Mouse (Mus musculus) midbrain, embryonic 13.5 days (tissue): Measurements from ENCODE around the gene Ints7. TPM values are rescaled to one million over a fixed set of nuclear protein-coding genes. Genes with fewer than 3 reads are reported as not detected.

ENCODE experiments used
- ATAC-seq: fragments of 200-750 bp; cut with Nextera tagmentation; 2 replicates; pipeline ENCODE4 v1.8.0; 2017; ENCODE audit warnings: mild to moderate bottlenecking, moderate TSS enrichment, moderate library complexity
- H3K27ac ChIP-seq: fragments of 300-500 bp; sonication (generic); 2 replicates; pipeline ENCODE4 v1.5.1; 2015; ENCODE audit warnings: inconsistent platforms, mild to moderate bottlenecking, moderate library complexity
- H3K27me3 ChIP-seq: fragments of 300-500 bp; sonication (generic); 2 replicates; pipeline ENCODE4 v1.6.1; 2015; ENCODE audit warnings: mild to moderate bottlenecking, inconsistent platforms
- H3K36me3 ChIP-seq: fragments of 300-500 bp; sonication (generic); 2 replicates; pipeline ENCODE4 v1.6.1; 2015; ENCODE audit warnings: mild to moderate bottlenecking, inconsistent platforms
- H3K4me1 ChIP-seq: fragments of 300-500 bp; sonication (generic); replicated peaks from 2 replicates; pipeline ENCODE4 v1.6.1; 2015; ENCODE audit warnings: inconsistent platforms
- H3K4me2 ChIP-seq: fragments of 300-500 bp; sonication (generic); replicated peaks from 2 replicates; pipeline ENCODE4 v1.6.1; 2015; ENCODE audit warnings: moderate library complexity, mild to moderate bottlenecking, inconsistent platforms
- H3K4me3 ChIP-seq: fragments of 300-500 bp; sonication (generic); replicated peaks from 2 replicates; pipeline ENCODE4 v1.5.1; 2015; ENCODE audit warnings: mild to moderate bottlenecking, inconsistent platforms
- H3K9ac ChIP-seq: fragments of 300-500 bp; sonication (generic); replicated peaks from 2 replicates; pipeline ENCODE4 v1.6.1; 2015; ENCODE audit warnings: mild to moderate bottlenecking, inconsistent platforms
- H3K9me3 ChIP-seq: fragments of 300-500 bp; sonication (generic); 2 replicates; pipeline ENCODE4 v1.6.1; 2016; ENCODE audit warnings: mild to moderate bottlenecking, inconsistent platforms
- WGBS: fragments of 180-500 bp; shearing (Covaris S2); methylation state at CpG from one replicate; pipeline ENCODE4 v1.1.7; 2015; 5-methylcytosine and 5-hydroxymethylcytosine counted together
- polyA plus RNA-seq: library from polyadenylated mRNA; unstranded; fragments of >200 nt; fragmentation: Nextera tagmentation; extraction: Ambion mirVana; gene quantifications from 2 replicates; pipeline ENCODE4 v1.2.1, GENCODE M21; 2015

Gene Ints7
- polyA plus RNA-seq = 47.2 and 52.0 TPM in 2 replicates

DNA sequence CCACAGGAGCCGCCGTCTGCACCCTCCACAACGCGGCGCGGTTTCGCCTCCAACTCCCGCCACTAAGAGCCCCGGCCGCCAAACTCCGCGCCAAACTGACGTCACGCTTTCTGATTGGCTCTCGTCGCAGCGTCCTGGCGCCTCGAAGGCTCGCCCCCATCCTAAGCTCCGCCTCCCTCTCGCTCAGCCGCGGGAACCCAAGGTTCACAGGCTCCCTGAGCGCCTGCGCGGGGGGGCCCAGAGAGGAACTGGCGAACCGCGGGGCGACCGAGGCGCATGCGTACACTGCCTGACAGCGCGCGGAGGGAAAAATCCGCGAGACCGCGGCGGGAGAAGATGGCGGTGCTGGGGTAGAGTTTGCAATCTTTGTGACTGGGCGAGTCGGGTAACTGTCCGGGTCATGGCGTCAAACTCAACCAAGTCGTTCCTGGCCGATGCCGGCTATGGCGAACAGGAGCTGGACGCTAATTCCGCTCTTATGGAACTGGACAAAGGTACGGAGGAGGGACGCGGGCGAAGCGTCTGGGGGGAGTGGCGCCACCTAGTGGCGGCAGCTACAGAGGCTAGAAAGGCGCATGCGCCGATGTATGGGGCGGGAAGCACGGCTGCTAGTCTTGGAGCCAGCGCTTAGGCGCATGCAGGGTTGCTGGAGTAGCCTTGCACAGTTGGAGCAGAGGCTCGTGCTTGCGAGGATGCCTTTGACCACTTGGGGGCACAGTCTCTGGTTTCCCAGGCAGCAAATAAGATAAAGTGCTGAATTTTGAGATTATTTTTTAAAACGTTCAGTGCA lies at the start of gene Ints7, which contains the start of gene Dtl:
Ints7 (plus strand) TSS at position 179 of the 790 bp plus-strand sequence.
Dtl (minus strand) TSS at position 87 of the 790 bp plus-strand sequence.
- Histone ChIP-seq H3K4me3 (peak within 1 kb of the TSS; percentile 76), H3K4me1 (peaks cover 36% of the 10 kb centered on the region), H3K27ac (peak within 1 kb of the TSS; percentile 92), H3K9me3 (no peaks in the 10 kb centered on the region; the same call in 1 of the 2 replicates), H3K9ac (peak within 1 kb of the TSS; percentile 68), H3K36me3 (peaks cover 6% of the 10 kb centered on the region; the same call in 1 of the 2 replicates), H3K27me3 (no peaks in the 10 kb centered on the region), H3K4me2 (peak within 1 kb of the TSS; percentile 91)
- peak; percentile 99 for ATAC-seq
- under 1% methylated on average over 67 of the region's 70 CpGs for WGBS

DNA sequence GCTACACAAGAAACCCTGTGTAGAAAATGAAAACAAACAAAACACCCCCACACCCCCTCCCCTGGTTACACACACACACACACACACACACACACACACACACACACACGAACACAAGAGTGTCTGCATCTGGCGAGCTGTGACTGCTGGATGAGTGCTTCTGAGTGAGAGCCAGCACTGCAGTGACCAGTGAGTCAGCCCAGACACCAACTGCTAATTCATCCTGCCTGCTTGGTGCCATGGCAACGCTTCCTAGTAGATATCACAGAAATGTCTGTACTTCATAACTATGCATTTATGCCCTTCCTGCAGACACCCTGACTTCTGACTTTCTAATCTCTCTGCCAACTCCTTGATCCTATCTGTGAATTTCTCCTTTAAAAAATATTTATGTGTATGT lies 48.3 kb upstream of the Ints7 start:
- Histone ChIP-seq H3K4me2 (no peak overlapping the region), H3K9me3 (no peaks in the 10 kb centered on the region), H3K27me3 (no peaks in the 10 kb centered on the region), H3K4me1 (no peaks in the 10 kb centered on the region), H3K4me3 (no peak overlapping the region), H3K27ac (no peak overlapping the region), H3K9ac (no peak overlapping the region), H3K36me3 (no peaks in the 10 kb centered on the region)
- no peak for ATAC-seq
- WGBS = 80% methylated on average over 3 of the region's 3 CpGs

DNA sequence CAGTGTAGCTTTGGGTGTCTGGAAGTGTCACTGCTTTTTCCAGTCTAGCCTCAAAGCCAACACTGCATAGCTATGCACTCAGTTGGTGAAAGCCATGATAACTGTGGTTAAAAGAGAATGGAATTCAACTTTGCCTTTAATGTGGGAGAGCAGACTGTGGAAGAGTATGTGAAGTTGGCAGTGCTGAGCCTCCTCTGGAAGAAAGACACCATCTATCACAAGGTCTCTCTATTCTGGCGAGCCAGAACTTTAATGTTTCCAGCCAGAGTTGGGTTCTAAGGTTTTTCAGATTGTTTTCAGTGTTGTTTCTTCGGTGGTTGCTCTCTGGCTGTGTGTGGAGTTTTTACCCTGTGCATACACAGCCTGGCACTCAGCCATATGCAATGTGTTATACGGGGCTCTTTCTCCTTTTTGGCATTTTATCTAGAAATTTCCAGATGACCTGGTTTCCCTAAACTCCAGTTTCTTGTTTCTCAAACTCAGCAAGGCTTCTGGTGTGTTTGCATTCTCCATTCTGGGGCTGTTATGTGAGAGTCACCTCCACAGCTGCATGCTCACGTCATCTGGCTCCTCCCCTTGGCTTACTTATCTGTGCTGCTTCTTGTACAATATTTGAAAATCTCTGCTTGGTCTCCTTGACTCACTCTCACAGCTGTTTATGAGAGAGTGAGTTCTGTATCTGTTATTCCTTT lies 47.4 kb upstream of the Ints7 start:
- no peak overlapping the region for H3K4me2 ChIP-seq
- ATAC-seq = no peak
- no peaks in the 10 kb centered on the region for H3K36me3 ChIP-seq
- no peaks in the 10 kb centered on the region for H3K9me3 ChIP-seq
- no peaks in the 10 kb centered on the region for H3K27me3 ChIP-seq
- H3K4me3 ChIP-seq = no peak overlapping the region
- H3K9ac ChIP-seq = no peak overlapping the region
- no peak overlapping the region for H3K27ac ChIP-seq
- no peaks in the 10 kb centered on the region for H3K4me1 ChIP-seq
- 82% methylated on average over 4 of the region's 4 CpGs for WGBS

DNA sequence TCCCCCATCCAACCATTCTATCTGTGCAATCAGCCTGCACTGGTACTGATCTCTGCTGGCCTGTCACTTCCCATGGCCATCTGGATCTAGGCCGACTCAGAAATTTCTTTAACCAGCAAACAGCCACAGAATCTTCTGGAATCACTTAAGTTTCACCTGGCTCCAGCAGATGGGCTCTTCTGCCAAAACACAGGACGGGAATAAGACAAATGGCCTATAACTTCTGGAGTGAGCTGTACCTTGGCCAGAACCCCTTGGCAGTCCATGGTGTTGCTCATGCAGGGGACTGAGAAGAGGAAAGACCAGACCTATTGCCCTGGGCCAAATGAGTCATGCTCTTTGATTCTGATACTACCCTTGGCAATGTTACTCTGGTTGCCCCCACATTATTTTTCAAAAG lies 46.0 kb upstream of the Ints7 start:
- no peak overlapping the region for H3K27ac ChIP-seq
- no peak overlapping the region for H3K4me3 ChIP-seq
- H3K4me2 ChIP-seq = no peak overlapping the region
- 88% methylated on average over 2 of the region's 2 CpGs for WGBS
- H3K4me1 ChIP-seq = no peaks in the 10 kb centered on the region
- no peaks in the 10 kb centered on the region for H3K27me3 ChIP-seq
- ATAC-seq = no peak
- no peaks in the 10 kb centered on the region for H3K9me3 ChIP-seq
- no peak overlapping the region for H3K9ac ChIP-seq
- H3K36me3 ChIP-seq = no peaks in the 10 kb centered on the region

DNA sequence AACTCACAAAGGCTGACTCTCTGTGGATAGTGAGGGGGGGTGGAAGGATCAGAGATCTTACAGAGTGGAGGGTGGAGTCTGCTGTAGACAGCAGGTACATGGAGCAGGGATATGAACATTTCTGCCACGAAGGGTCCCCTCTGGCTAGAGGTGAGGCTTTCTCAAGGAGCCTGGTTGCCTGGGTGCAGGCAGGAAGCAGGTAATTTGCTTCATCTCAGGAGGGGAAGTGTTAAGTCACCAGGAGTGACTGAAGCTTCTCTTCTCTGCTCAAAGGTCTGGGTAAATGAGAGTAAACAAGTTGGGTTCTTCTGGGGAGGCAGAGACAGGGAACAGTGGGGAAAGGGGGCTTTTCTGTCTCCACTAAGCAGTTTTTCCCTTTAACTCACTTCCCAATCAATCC lies 44.4 kb upstream of the Ints7 start:
- no peak for ATAC-seq
- Histone ChIP-seq H3K27ac (no peak overlapping the region), H3K36me3 (no peaks in the 10 kb centered on the region), H3K4me3 (no peak overlapping the region), H3K4me1 (no peaks in the 10 kb centered on the region), H3K9me3 (no peaks in the 10 kb centered on the region), H3K9ac (no peak overlapping the region), H3K4me2 (no peak overlapping the region), H3K27me3 (no peaks in the 10 kb centered on the region)
- WGBS = 71% methylated on average over 1 of the region's 1 CpGs

DNA sequence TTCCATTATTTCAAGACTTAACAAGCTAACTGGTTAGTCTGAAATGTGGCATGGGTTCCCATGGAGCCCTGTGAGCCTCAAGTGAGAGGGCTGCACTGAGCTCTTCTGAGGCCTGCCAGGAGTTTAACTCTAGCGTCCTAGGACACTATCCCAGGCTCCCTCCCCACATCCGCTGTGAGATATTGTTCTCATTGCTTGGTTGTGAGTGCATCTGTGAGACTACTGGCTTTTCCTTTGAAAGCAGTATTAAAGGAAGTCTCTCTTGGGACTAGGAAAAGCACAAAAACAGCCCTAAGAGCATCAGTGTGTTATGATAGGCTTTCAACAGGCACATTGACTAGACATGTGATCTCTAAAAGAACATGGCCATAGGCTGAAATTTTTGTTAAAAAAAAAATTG lies 40.5 kb upstream of the Ints7 start:
- ATAC-seq = no peak
- no peaks in the 10 kb centered on the region for H3K27me3 ChIP-seq
- no peaks in the 10 kb centered on the region for H3K36me3 ChIP-seq
- no peak overlapping the region for H3K9ac ChIP-seq
- no peak overlapping the region for H3K4me2 ChIP-seq
- no peaks in the 10 kb centered on the region for H3K4me1 ChIP-seq
- 54% methylated on average over 2 of the region's 2 CpGs for WGBS
- no peak overlapping the region for H3K4me3 ChIP-seq
- no peak overlapping the region for H3K27ac ChIP-seq
- H3K9me3 ChIP-seq = no peaks in the 10 kb centered on the region

DNA sequence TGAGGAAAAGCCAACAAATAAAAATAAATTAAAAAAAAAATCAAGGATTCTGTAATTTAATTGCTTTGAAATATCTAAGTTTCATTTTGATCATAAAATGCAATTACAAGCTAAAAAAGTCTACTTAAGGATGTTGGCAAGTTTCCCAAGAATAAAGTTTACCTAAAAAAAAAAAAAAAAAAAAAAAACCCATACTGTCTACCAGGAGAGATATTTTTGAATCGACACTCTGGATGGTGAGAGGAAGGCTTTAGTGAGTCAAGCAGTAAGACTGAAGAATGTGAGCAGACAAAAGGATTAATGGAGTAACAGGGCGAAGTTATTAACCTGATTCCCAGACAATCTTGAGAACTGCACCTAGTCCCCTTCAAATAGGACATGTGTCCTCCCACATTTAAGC lies 35.1 kb upstream of the Ints7 start:
- no peaks in the 10 kb centered on the region for H3K4me1 ChIP-seq
- no peak overlapping the region for H3K4me3 ChIP-seq
- H3K27ac ChIP-seq = no peak overlapping the region
- 79% methylated on average over 2 of the region's 2 CpGs for WGBS
- H3K9ac ChIP-seq = no peak overlapping the region
- no peak for ATAC-seq
- H3K9me3 ChIP-seq = no peaks in the 10 kb centered on the region
- H3K36me3 ChIP-seq = peaks cover 9% of the 10 kb centered on the region; the same call in 1 of the 2 replicates
- no peaks in the 10 kb centered on the region for H3K27me3 ChIP-seq
- no peak overlapping the region for H3K4me2 ChIP-seq

DNA sequence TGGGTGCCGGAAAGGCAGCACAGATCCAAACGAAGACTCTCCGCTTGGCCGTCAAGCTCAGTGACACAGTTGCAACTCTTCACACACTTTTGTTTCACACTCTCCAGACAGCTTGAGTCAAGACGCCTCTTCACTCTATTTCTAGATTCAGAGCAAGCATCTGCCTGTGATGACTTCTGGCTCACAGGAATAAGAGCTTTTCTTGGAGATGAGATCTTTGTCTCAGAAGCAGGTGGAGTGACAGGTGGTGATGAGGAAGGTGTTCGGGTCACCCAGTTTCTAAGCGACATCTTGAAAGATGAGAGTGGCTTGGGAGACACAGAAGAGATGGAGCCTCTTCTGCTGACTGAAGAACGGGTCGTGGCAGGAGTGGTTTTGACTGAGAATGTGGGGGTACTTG lies 34.4 kb upstream of the Ints7 start:
- Histone ChIP-seq H3K9ac (no peak overlapping the region), H3K4me3 (no peak overlapping the region), H3K4me1 (no peaks in the 10 kb centered on the region), H3K27me3 (no peaks in the 10 kb centered on the region), H3K9me3 (no peaks in the 10 kb centered on the region), H3K36me3 (peaks cover 13% of the 10 kb centered on the region), H3K27ac (no peak overlapping the region), H3K4me2 (no peak overlapping the region)
- WGBS = 94% methylated on average over 9 of the region's 9 CpGs
- no peak for ATAC-seq

DNA sequence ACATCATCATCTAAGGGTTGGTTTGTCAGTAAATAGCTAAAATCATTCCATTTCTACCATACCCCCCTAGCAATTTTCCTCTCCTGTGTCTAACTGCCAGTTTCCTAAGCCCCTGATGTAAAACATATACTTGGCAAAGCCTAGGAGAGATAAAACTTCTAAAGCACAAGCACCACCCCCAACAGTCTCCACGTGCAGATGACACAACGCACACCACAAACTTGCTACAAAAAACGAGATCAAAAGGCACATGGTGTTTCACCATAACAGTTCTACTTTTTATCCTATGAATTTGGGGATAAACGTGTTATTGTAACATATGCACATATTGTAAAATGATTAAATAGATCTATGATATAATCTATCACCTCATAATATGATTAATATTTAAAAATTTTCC lies 33.8 kb upstream of the Ints7 start:
- Histone ChIP-seq H3K4me1 (no peaks in the 10 kb centered on the region), H3K27ac (no peak overlapping the region), H3K9me3 (no peaks in the 10 kb centered on the region), H3K36me3 (peaks cover 13% of the 10 kb centered on the region), H3K4me2 (no peak overlapping the region), H3K4me3 (no peak overlapping the region), H3K27me3 (no peaks in the 10 kb centered on the region), H3K9ac (no peak overlapping the region)
- WGBS = 90% methylated on average over 4 of the region's 4 CpGs
- no peak for ATAC-seq

DNA sequence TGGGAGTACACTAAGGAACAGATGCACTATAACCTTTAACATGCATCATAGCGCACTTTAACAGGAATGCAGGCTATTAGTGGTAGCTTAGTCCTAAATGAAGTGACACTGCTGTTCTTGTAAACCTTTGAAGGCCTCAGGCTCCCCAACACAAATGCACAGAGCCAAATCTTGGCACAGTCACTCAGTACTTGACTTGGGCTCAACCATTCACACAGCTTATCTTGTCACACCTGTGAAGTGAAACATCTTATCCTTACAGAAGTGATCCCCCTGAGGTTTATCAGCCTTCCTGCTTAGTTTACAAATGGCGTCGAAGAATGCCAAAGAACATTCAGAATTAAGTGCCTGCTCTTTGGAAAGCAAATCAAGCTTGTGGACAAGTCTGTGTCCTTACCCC lies 31.7 kb upstream of the Ints7 start:
- H3K36me3 ChIP-seq = peaks cover 19% of the 10 kb centered on the region

DNA sequence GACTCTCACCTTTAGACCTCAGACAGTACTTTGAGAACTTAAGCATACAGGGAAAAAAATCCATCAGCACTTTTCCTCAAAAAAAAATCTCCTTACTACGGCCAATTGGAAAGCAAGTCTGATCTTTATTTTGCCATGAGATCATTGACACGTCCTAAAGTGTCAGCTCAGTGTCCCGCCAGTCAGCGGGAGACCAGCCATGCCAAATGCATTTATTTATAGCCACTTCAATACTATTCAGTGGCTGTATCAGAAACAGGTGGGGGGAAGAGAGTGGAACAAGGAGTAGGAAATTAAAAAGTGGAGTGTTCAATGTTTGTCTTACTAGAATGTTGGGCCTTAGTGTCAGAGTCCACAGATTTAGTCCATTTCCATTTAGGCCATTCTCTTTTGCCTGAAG lies 24.6 kb upstream of the Ints7 start:
- H3K4me2 ChIP-seq = no peak overlapping the region
- peaks cover 6% of the 10 kb centered on the region; the same call in 1 of the 2 replicates for H3K36me3 ChIP-seq
- H3K27me3 ChIP-seq = no peaks in the 10 kb centered on the region
- H3K4me1 ChIP-seq = no peaks in the 10 kb centered on the region
- WGBS = 74% methylated on average over 4 of the region's 4 CpGs
- no peak overlapping the region for H3K4me3 ChIP-seq
- no peaks in the 10 kb centered on the region for H3K9me3 ChIP-seq
- no peak overlapping the region for H3K9ac ChIP-seq
- H3K27ac ChIP-seq = no peak overlapping the region
- ATAC-seq = no peak

More for the DNA sequence above, 31.7 kb upstream of the Ints7 start:
- H3K27ac ChIP-seq = no peak overlapping the region
- no peak overlapping the region for H3K9ac ChIP-seq
- ATAC-seq = no peak
- H3K4me1 ChIP-seq = no peaks in the 10 kb centered on the region
- WGBS = 93% methylated on average over 3 of the region's 3 CpGs
- H3K9me3 ChIP-seq = no peaks in the 10 kb centered on the region
- no peaks in the 10 kb centered on the region for H3K27me3 ChIP-seq
- no peak overlapping the region for H3K4me3 ChIP-seq
- no peak overlapping the region for H3K4me2 ChIP-seq

DNA sequence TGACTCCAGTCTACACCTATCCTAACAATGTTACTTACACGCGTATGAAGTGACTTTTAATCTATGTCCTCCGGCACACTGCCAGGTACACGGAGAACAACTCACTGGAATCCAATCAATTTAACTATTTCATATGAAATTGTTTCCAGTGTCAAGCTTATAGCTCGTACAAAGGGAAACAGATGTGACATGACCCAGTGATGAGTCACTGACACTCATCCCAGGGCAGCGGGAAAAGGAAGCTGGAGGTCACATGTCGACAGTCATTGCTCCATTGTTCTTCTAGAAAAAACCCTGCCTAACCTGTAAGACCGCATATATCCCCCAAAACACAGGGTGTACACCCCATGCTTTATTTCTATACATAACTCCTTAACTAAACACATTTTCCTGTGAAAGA lies 18.3 kb upstream of the Ints7 start:
- ATAC-seq = no peak
- Histone ChIP-seq H3K27me3 (no peaks in the 10 kb centered on the region), H3K27ac (no peak overlapping the region), H3K9ac (no peak overlapping the region), H3K4me1 (no peaks in the 10 kb centered on the region), H3K4me3 (no peak overlapping the region), H3K4me2 (no peak overlapping the region), H3K36me3 (0 out of 2 replicates have a peak, but pooled peaks cover 6% of the 10 kb centered on the region), H3K9me3 (no peaks in the 10 kb centered on the region)
- 92% methylated on average over 8 of the region's 8 CpGs for WGBS
